Comparison of ENCODE assay signal across 11 mouse cellular contexts in genomic region chr4:105033153-105033552, GRCm38 (mm10).
DNase-seq lines count a peak whose midpoint lies in the region; ATAC-seq and TF ChIP-seq lines count a peak whose summit lies in the region.
"Had no signal": no experiment of that assay in that cellular context is flagged by ENCODE, and none has a peak within 500 bp of the region (broad histone marks: within the 10 kb centered on the region; RNA-seq: fewer than 3 reads in every experiment).

No protein-coding gene starts in this region.

- no peak for TF ChIP-seq POLR2A in cortical plate, adult 2 months (IDR thresholded peaks at IDR 0.05; ENCODE audit: extremely low read depth, insufficient read depth, low read length)

- no peak for ATAC-seq in heart, postnatal 0 days (ENCODE audit: insufficient read depth, low read depth)
- ATAC-seq: hindbrain, embryonic 16.5 days; liver, embryonic 12.5 days had no signal

- H3K36me3 ChIP-seq in heart, postnatal 0 days (replicated peaks; ENCODE audit: control insufficient read depth, insufficient read depth, low read length), result peaks cover 9% of the 10 kb centered on the region; the same call in 1 of the 2 replicates
- H3K36me3 ChIP-seq: G1E; liver, embryonic 12.5 days; midbrain, embryonic 10.5 days had no signal

- no peak overlapping the region for H3K9ac ChIP-seq in heart, postnatal 0 days (replicated peaks; ENCODE audit: low read depth, low read length)
- H3K9ac ChIP-seq: liver, embryonic 12.5 days had no signal

- H3K27ac ChIP-seq in heart, postnatal 0 days (ENCODE audit: low read depth), result no peak overlapping the region
- H3K27ac ChIP-seq in cortical plate, adult 2 months (ENCODE audit: insufficient read depth, low read length), result no peak overlapping the region
- H3K27ac ChIP-seq: liver, embryonic 12.5 days; midbrain, embryonic 10.5 days had no signal

- no peaks in the 10 kb centered on the region for H3K27me3 ChIP-seq in heart, postnatal 0 days (ENCODE audit: control insufficient read depth, insufficient read depth, low read length)
- H3K27me3 ChIP-seq: liver, embryonic 12.5 days had no signal

- H3K9me3 ChIP-seq in heart, postnatal 0 days (replicated peaks; ENCODE audit: control insufficient read depth, low read length), result no peaks in the 10 kb centered on the region
- H3K9me3 ChIP-seq: liver, embryonic 12.5 days; midbrain, embryonic 10.5 days had no signal

- DNase-seq in heart, postnatal 0 days (ENCODE audit: low spot score), result no peak
- no peak for DNase-seq in heart, postnatal 36 days
- peak; percentile 16 for DNase-seq in left cerebral cortex, postnatal 4 days
- DNase-seq in left cerebral cortex, postnatal 14 days (ENCODE audit: low spot score in 2 of 2), result no peak
- DNase-seq in R1 (ENCODE audit: low read depth, low spot score), result peak; percentile 30
- no peak for DNase-seq in thymus, postnatal 25 days

- no peak overlapping the region for H3K4me2 ChIP-seq in heart, postnatal 0 days (ENCODE audit: low read depth, low read length)
- H3K4me2 ChIP-seq: liver, embryonic 12.5 days had no signal

- H3K4me3 ChIP-seq in heart, postnatal 0 days (ENCODE audit: low read depth, low read length), result no peak overlapping the region
- no peak overlapping the region for H3K4me3 ChIP-seq in cortical plate, adult 2 months (ENCODE audit: insufficient read depth, low read length)
- H3K4me3 ChIP-seq: liver, embryonic 12.5 days; midbrain, embryonic 10.5 days had no signal

- intact Hi-C loops in heart, postnatal 36 days (cut with DNase I), result loop anchor here (5.0 kb wide), 1 partner anchor 1194 kb away; no protein-coding TSS in a partner anchor
- intact Hi-C loops in left cerebral cortex, postnatal 4 days (cut with DNase I), result loop anchor here (10.0 kb wide), 2 partner anchors 72 to 1192 kb away; partner anchors contain the start of gene Prkaa2
- intact Hi-C loops in left cerebral cortex, postnatal 14 days (cut with DNase I), result loop anchor here (2.0 to 5.0 kb wide), 2 partner anchors 74 to 1194 kb away; partner anchors contain the start of gene Prkaa2

- H3K4me1 ChIP-seq in heart, postnatal 0 days (ENCODE audit: control insufficient read depth, insufficient read depth), result no peaks in the 10 kb centered on the region
- H3K4me1 ChIP-seq in cortical plate, adult 2 months (ENCODE audit: control insufficient read depth, insufficient read depth, low read length), result peaks cover 1% of the 10 kb centered on the region; the same call in 1 of the 2 replicates
- H3K4me1 ChIP-seq: liver, embryonic 12.5 days; midbrain, embryonic 10.5 days had no signal

- TF ChIP-seq CTCF in heart, postnatal 0 days (IDR thresholded peaks at IDR 0.05; ENCODE audit: low read depth), result peak; percentile 35
- TF ChIP-seq CTCF in cortical plate, adult 2 months (IDR thresholded peaks at IDR 0.05; ENCODE audit: extremely low read depth, insufficient read depth, low read length), result 0 out of 2 replicates have a peak, but pooled peaks have one; percentile 31

- TF ChIP-seq EP300 in heart, postnatal 0 days (IDR thresholded peaks at IDR 0.05; ENCODE audit: low read depth), result no peak

- WGBS in heart, postnatal 0 days, result 53% methylated on average over 7 of the region's 7 CpGs

Comparison
In these comparisons a context has a peak if more than half of its experiments do, and no peak if none do; other contexts are left out.
1. DNase-seq: peak in left cerebral cortex, postnatal 4 days (single experiment) and R1 (single experiment); none in heart, postnatal 0 days (single experiment), heart, postnatal 36 days (0 of 2), left cerebral cortex, postnatal 14 days (0 of 2) and thymus, postnatal 25 days (single experiment).